Mouse (Mus musculus) layer of hippocampus, adult 9-11 months (tissue): Measurements from ENCODE around the gene Drd4.
"Not testable (repeated sequence)": the region's sequence is repeated elsewhere in the genome, so short reads cannot be mapped to it uniquely, and the experiment has no call there.

Experiments used
- DNase-seq: peaks from one replicate; pipeline ENCODE4 v3.0.0; 2022

Drd4 gene

GRCm38 (mm10) chr7:141291921-141292582, at the start of gene Drd4:
Drd4 (plus strand) TSS chr7:141292006.
- DNase-seq: no peak

DNA sequence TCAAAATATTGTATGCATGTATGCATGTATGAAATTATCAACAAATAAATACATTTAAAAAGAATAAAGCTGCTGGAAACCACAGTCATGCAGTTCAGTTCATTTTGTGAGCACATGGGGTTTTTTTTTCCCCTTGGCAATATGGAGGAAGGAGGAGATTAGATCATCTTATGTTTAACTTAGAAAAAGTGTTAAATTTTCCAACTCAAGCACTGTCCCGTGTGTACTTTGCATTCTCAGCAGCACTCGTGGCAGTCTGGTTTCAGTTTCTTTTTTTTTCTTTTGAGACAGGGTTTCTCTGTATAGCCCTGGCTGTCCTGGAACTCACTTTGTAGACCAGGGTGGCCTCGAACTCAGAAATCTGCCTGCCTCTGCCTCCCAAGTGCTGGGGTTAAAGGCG, 41.3 kb upstream of the Drd4 start:
- DNase-seq: not testable (repeated sequence)

DNA sequence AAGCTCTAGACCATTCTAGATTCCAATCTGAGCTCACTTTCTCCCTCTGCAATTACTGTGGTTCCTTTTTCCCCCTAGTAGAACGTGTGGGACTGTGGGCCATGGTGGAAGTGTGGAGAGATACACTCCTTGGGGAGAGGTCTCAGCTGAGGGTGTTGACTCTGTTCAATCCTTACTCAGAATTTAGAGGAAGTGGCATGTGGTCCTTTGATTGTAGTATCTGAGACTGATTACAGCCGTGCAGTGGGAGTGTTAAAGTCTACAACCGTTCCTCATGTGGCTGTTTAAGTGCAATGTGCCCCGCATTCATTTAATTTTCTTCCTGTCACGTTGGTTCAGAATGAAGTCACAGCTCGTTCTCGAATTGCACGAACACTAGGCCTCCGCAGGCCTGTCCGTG, 35.6 kb upstream of the Drd4 start:
- no peak for DNase-seq

- DNase-seq: no peak
Measured at GRCm38 (mm10) chr7:141261480-141261879, 30.3 kb upstream of the Drd4 start.

- no peak for DNase-seq
Measured at GRCm38 (mm10) chr7:141263640-141264039, 28.2 kb upstream of the Drd4 start.

DNA sequence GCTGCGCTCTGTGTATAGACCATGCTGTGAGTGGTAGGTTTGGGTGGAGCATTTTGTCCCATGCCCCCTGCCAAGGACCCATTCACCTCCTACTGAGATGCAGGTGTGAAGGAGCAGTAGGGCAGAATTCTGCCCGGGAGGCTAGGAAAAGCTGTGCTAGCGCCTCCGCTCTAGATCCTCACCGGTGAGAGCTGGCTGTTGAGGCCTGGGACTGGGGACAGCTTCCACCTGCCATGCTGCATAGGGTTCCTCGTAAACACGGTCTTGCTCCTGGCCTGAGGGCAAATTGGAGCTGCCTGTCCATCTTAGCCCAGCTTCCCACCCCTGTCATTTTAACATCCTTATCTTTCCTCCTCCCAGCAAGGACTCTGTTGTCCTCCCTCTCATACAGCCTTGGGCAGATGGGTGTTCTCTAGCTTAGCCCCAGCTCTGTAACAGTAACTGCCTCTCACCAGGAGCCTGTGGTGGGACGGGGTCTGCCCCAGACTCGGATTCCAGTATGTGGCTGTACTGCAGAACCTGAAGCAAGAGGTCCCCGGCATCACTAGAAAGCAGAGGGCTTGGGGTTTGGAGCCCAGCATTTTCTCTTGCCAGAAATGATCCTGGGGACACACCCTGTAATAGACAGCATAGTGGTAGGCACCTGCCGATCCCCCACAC, 27.6 kb upstream of the Drd4 start:
- DNase-seq: no peak

DNA sequence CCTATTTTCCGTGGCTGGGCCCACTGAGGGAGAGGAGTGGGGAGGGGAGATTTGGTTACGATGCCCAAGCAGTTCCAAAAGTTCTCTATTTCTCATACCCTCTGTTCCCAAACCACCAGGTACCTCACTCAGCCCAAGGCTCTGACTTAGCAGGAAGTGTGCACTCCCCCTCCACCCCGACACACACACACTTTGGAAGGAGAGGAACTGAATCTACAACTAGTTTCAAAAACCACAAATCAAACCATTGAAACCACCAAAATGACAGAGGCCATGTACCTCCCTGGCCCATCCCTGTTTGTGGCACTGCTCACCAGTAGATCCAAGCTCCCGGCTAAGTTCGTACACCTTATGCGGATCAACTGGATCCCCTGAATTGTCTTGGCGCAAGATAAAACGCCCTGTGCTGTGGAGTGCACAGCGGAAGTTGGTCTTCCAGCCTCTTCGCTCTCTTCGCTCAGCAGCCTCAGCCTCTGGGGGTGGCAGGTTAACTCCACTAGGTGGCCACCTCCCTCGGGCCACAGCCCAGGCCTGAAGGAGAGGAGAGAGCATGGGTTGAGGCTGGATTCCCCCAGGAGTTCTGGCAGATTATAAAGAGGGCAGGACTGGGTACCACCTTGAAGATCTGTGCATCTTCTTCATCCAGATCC, 26.9 kb upstream of the Drd4 start:
- DNase-seq: no peak

GRCm38 (mm10) chr7:141265411-141265738, 26.4 kb upstream of the Drd4 start:
- DNase-seq: no peak

DNA sequence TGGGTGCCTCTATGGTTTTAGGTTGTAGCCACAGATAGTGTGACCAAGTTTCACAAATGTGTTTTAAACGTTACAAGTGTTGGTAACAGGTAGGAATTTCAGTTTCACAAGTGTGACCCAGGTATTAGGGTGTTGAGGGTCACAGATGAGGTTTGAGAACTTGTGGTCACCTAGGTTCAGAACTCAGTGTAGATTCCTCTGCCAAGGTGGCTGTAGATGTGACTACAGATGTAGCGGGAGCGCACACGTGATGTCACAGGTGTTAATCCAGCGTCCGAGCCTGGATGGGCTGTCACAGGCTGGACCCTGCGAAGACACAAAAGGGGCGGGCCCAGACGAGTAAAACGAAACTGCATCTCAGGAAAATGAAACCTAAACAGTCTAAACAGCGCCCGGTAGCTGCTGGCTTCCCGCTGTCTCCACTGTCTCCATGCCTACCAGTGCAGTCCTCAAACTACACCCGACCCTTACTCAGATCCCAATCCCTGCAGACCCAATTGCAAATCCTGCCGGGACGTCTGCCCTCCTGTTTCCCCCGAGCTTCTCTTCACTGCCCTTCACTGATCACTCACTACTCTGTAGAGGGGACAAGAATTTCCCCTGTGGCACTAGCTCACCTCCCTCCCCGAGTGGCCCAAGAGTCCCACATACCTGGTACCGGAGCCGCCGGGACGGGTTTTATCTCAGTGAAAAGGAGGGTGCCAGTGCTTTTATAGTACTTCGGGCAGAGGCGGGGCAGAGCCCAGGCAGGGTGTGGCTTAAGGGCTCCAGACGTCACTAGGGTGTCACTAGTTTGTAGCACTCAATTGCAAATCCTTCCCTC, 25.9 kb upstream of the Drd4 start, which contains the start of gene Irf7:
Irf7 (minus strand) TSS at position 743 of the 823 bp plus-strand sequence.
- no peak for DNase-seq

DNA sequence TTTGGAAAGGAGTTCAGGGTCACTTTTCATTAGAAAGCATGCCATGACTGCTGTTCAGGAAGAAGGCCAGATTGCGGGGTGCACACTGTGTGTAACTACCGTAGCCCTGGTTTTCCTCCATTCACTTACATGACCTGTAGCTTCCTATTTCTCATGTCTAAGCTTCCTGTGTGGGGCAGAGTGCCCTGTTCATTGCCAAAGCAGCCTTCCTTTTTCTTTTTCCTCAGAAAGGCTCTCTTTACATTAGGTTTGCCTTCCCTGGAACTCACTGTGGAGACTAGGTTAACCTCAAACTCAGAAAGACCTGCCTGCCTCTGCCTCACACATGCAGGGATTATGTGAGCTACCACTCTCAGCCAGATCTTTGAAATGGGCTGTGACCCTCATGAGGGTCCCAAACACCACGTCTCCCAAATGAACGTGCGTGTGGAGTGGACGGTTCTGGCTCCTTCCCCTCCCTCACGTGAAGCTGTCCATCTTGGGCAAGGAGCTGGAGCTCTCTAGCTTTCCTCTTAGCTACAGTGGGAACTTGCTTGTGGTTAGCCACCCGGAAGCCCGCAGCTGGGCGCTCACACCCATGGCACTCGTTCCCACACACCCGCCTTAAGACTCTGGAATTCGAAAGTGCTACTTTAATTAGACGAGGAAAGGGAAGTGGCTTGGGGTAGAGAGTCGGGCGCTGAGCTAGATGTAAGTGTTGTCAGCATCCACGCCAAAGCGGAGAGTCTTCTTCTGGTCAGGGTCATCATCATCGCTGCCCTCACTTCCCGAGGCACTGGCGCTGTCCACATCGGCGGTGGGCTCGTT, 23.1 kb upstream of the Drd4 start:
- no peak for DNase-seq

- DNase-seq: no peak
Measured at GRCm38 (mm10) chr7:141269273-141269545, 22.6 kb upstream of the Drd4 start.

DNA sequence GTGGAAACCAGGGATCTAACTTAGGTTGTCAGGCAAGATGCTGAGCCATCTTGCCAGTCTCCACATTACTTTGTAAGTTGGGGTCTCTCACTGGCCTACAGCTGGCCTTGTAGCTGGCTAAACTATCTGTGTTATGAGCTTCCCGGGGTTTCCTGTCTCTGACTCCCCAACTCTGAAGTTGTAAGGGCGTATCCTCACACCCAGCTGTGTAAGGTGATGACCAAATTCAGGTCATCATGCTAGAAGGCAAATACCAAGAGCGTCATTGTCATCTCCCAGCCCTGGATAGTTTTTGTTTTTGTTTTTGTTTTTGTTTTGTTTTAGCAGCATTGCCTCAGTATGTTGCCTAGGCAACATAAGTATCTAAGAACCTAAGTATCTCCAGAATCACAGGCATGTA, 21.2 kb upstream of the Drd4 start:
- DNase-seq: no peak

DNA sequence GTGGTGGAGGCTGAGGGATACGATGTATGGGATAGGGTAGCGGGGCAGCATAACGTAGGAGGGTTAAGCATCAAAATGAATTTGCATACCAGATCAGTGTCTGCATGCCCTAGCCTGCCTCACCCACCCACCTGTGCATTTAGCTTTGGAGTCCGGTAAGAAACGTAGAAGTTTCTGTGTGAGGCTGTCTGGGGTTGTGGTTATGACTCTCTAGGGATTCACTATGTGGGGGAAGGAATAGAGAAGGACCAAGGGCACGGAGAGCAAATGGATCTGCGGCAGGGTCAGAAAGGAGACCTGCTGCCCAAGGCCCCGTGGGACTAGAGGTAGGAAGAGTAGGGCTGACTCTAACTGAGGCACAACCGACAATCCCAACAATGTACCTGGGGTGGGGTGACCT, 16.4 kb upstream of the Drd4 start:
- no peak for DNase-seq

DNA sequence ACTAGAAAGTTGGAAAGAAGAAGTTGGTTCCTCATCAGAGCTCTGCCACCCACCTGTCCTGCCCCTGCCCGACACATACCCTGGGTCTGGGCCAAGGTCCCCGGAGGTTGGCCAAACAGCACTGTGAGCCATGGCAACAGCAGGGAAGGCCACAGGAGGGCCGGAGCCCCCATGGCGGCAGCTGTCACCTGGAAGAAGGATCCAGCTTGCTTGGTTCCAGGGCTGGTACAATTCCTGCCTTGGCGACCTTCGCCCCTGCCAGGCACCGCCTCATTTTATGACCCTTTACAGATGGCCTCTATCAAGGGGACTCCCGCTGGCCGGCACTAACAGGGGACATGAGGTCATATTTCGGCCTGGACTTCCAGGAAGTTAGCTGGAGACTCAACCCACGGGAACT, 15.3 kb upstream of the Drd4 start, which contains the start of gene Cdhr5:
Cdhr5 (minus strand) TSS at position 241 of the 400 bp plus-strand sequence.
- no peak for DNase-seq

DNA sequence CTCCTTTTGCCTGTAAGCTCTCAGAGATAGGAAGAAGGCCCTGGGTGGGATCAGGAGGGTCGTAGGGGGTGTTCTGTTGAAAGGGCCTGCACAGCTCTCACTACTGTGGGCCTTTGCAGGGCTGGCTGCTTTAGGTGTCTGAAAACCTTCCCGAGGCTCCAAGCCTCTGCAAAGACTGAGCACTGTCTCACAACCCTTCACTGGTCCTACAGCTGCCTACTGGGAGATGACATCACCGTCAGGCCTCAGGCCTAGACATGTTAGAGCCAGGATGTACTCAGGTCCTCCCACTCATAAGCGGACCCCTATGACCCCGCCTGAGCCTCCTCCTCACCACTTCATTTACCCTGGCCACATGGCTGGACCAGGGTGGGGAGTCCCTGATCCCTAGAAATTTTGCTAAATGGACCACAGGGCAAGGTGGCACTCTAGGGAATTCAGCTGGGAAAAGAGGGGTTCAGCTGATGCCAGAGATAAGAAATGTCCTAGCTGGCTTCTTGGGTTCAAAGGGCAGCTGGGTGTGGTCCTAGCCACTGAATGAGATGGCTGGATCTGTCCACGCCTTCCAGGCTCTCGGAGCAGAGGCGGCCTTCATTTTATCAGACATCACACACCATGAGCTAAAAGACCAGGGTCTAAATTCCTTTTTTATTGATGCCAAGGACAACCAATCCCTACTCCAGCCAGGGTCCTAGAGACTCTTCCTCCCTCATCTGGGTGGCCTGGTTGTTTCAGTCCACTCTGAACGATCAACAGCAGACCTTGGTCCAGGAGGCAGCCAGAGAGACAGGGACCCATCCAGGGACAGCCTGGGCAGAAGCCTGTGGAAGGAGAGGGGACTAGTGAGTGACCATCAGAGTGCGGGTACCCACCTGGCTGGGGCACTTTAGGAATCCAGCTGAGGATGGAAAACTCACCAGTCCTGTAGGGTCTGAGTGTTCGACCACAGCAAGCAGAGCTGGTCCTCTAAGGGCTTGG, 13.8 kb upstream of the Drd4 start:
- DNase-seq: no peak

- DNase-seq: no peak
Measured at GRCm38 (mm10) chr7:141278766-141279590, 12.8 kb upstream of the Drd4 start, which contains the start of gene Sct. Sct (minus strand) TSS chr7:141279133.

GRCm38 (mm10) chr7:141281442-141281841, 10.4 kb upstream of the Drd4 start:
- no peak for DNase-seq

- no peak for DNase-seq
Measured at GRCm38 (mm10) chr7:141282756-141283155, 9.1 kb upstream of the Drd4 start.

- no peak for DNase-seq
Measured at GRCm38 (mm10) chr7:141288042-141288441, 3.8 kb upstream of the Drd4 start.

GRCm38 (mm10) chr7:141292583-141293388, 980 bp downstream of the Drd4 start:
- DNase-seq: no peak
